Mouse (Mus musculus) gastrocnemius, adult 18-20 months (tissue): ENCODE results near the gene Evi2. TPM values are rescaled to one million over a fixed set of nuclear protein-coding genes. Genes with fewer than 3 reads are reported as not detected.

ENCODE experiments used
- DNase-seq: peaks from one replicate; pipeline ENCODE4 v3.0.0; 2021; ENCODE audit warnings: low spot score
- long read RNA-seq, 2 experiments: library from polyadenylated mRNA; stranded (forward); transcript quantifications; one replicate each; pipeline ENCODE4 v2.0.0; 2021
- total RNA-seq, 2 experiments: library from RNA; stranded (reverse); gene quantifications; 2 replicates each; pipeline ENCODE4 v1.2.3; 2021

Evi2 gene
- not detected for total RNA-seq
- long read RNA-seq, experiment 1, result 0 reads
- long read RNA-seq, experiment 2, result 0 reads

- peak; percentile 62 for DNase-seq
Observed at GRCm38 (mm10) chr11:79530333-79530761, at the start of gene Evi2, which contains the start of gene Evi2a. Evi2 (minus strand) TSS chr11:79530589. Evi2a (minus strand) TSS chr11:79530609.

- DNase-seq, result peak; percentile 79
Observed at GRCm38 (mm10) chr11:79577741-79578140, 47.4 kb upstream of the Evi2 start.

- DNase-seq, result no peak
Observed at GRCm38 (mm10) chr11:79575383-79576073, 45.1 kb upstream of the Evi2 start.

GRCm38 (mm10) chr11:79573836-79574235, 43.4 kb upstream of the Evi2 start:
- no peak for DNase-seq

- DNase-seq, result no peak
Observed at GRCm38 (mm10) chr11:79570319-79570718, 39.9 kb upstream of the Evi2 start.

DNA sequence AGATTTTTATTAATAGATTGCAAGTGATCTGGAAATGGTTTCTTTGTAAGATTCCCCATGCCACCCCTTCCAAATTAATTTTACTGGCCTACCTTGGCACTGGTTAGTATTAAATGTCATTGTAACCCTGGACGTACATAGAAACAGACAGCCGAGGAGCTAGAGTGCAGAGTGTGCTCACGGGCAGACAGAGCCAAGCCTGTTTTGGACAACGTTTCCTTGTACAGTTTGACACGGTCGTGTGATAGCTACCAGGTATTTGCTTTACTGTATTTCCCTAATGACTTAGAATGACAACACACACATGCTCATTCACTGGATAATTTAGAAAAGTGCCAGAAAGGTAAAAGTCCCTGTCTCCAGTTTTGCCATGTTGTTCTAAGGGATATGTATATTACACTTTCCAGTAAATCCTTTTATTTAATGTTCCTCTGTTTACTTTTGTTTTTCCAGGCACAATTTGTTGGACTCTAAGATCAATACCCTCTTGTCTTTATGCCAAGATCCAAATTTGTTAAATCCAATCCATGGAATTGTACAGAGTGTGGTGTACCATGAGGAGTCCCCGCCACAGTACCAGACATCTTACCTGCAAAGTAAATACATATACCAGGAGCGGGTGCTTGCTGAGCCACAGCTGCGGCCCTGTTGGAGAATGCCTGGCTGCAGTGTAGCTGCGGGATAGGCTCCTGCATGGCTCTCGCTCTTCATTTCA, 38.0 kb upstream of the Evi2 start:
- DNase-seq, result no peak

- no peak for DNase-seq
Observed at GRCm38 (mm10) chr11:79566947-79567346, 36.6 kb upstream of the Evi2 start.

- no peak for DNase-seq
Observed at GRCm38 (mm10) chr11:79563493-79563892, 33.1 kb upstream of the Evi2 start.

DNA sequence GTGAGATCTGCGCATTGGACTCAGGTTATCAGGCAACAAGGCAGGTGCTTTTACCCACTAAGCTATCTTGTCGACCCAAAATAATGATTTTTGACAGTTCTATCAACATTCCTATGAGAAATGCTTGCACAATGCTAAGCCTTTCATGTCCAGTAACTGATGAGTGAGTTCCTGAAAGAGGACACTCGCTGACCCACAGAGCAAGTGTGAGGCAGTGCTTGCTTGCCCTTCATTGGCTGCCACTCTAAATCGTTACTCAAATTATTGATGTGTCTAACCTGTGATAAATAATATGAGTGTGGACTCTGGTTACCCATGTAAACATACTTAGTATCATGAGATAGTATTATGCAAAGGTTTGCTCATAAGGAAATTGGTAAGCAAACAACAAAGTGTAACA, 30.1 kb upstream of the Evi2 start:
- DNase-seq, result no peak

DNA sequence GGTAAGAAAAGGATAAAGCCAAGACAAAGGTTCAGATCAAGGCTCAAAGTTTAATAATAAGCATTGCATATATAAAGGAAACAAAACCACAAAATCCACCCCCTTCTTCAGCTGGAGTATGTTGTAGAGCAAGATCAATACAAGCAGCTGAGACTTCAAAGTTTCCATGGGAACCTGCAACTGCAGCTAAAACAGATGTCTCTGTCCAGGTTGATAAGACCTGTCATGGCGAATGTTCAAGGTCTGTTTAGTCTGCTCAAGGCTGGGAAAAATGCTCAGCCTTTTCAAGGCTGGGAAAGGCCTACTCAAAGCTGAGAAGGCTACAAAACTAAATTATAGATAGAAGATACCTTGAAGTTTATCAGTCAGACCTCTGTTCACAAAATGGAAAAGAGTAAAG, 22.2 kb upstream of the Evi2 start:
- DNase-seq, result no peak

DNA sequence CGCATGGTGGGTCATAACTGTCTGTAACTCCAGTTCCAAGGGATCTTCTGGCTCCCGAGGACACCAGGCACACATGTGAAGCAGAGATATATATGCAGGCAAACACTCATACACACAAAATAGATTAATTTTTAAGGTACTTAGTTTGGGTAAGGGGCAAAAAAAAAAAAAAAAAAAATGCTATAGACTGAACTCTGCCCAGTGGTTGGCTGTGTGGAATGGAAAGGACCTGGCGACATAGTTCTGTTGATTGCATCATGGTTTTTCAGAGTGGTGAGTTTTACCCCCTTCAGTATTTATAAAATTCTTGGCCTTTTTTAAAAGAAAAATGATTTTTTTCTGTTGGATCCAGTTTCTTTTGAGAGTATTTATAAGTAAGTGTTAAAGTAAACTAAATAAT, 5.9 kb upstream of the Evi2 start:
- DNase-seq, result no peak

GRCm38 (mm10) chr11:79535554-79535953, 5.2 kb upstream of the Evi2 start:
- no peak for DNase-seq

GRCm38 (mm10) chr11:79533950-79534690, 3.7 kb upstream of the Evi2 start:
- DNase-seq, result peak; percentile 46

GRCm38 (mm10) chr11:79533311-79533710, 2.9 kb upstream of the Evi2 start:
- no peak for DNase-seq

DNA sequence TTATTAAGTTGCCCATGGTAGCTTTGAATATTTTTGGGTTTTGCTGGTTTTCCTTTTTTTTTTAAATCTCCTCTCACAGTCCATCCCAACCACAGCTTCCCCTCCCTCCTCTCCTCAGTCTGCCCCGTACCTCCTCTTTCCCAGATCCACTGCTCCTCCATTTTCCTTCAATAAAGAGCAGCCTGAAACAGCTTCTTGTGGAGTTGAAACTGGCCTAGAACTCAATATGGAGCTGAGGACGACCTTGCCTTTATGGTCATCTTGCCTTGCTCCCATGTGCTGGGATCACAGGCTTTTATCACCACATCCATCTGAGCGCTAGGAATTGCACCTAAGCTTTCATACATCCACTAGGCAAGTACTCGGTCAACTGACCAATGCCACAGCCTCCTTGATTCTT, 1.1 kb upstream of the Evi2 start:
- no peak for DNase-seq

DNA sequence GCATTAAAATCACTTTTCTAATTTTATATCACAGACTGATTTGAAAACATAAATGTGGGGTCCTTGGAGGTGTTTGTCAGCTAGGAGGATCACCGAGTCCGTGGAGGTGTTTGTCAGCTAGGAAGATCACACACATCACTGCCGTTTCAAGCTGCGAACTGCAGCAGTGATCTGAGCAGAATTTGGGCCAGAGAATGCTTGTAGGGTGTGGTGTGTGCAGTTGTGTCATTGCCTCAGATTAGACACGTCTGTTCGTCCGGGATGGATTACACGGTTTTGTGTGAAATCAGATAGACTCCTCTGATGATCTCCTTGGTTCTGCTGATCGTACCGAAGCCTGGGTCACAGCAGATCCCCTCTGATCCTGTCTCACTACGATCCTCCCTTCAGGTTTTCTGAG, 385 bp upstream of the Evi2 start:
- peak; percentile 50 for DNase-seq

- no peak for DNase-seq
Observed at GRCm38 (mm10) chr11:79529736-79530135, 653 bp downstream of the Evi2 start.

DNA sequence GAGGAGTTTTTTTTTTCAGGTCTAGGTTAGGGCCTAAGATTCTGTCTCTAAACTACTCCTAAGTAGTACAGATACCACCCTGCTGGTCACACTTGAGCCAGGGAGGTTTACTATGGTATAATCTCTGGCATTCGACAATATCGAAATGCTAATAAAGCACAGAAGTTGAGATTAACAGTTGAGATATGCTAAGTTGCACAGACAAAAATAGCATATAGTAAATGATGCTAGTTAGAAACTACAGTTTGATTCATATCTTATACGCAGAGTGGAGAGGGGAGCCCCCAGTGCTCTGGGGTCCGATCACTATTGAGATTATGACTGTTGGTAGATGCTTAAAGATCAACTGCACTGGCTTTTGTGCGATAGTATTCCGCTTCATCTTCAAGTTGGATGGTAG, 1.2 kb downstream of the Evi2 start:
- no peak for DNase-seq

GRCm38 (mm10) chr11:79528601-79529000, 1.8 kb downstream of the Evi2 start:
- no peak for DNase-seq

GRCm38 (mm10) chr11:79527739-79528384, 2.5 kb downstream of the Evi2 start:
- no peak for DNase-seq

- DNase-seq, result peak; percentile 71
Observed at GRCm38 (mm10) chr11:79527015-79527738, 3.2 kb downstream of the Evi2 start.
